Mouse (Mus musculus): Measurements from ENCODE around the gene Klk8.

The Klk8 gene

DNA sequence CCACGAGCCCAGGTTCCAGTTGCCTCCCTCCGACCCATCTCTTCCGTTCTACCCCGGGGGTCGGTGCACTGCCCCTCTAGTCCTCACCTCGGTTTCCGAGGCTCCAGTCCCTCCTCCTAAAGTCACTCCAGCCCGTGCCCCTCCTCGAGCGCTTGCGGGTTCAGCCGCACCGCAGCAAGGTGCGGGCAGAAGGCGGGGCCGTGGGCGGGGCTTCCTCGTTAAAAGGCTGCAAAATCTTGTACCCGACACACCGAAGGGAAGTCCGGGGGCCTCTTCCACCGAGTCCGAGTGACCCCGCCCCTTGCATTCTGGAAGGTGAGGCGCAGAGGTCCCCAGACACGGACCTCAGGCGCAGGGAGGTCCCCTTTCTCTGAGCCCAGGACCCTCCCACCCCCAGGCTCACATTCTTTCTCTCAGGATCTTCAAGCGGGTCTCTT, at the start of gene Klk8:
Klk8 (plus strand) TSS at position 245 of the 437 bp plus-strand sequence.
- DNase-seq (ENCODE audit: low spot score in 2 of 2) = peak; percentile 16 to 26

DNA sequence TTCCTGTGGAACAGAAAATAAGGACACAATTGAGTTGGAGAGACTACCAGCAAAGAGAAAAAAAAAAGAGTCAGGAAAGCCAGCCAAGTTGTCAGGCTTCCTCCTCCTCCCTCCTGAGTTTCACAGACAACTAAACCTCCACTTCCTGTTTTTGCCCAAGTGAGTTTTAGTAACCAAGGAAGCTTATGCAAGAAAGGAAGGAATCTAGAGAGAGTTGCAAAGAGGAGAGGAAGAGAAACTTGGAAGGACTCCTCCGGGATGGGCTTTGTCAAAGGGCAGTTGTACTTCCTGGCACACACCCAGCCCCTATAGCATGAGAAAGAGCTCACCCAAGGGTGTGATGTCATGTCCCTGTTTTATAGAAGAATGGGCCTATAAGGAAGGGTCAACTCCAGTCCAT, 49.6 kb upstream of the Klk8 start:
- DNase-seq (ENCODE audit: low spot score in 2 of 2) = no peak

DNA sequence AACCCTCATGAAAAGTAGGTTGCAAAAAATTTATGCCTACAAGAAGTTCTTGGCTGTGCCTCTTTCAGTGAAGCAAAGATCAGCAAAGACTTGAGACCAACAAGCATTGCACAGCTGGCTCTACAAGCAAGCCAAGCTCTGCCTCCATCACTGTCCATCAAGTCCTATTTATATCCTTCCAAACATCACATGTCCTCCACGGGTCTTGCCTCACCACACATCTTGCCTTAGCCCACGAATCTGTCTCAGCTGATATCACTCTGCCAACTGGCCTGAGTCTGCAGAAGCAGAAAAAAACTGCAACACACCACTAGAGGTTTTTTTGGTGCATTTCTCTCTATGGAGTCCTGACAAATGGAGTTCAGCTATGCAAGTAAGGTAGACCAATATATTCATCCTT, 44.6 kb upstream of the Klk8 start:
- DNase-seq (ENCODE audit: low spot score in 2 of 2) = no peak

DNA sequence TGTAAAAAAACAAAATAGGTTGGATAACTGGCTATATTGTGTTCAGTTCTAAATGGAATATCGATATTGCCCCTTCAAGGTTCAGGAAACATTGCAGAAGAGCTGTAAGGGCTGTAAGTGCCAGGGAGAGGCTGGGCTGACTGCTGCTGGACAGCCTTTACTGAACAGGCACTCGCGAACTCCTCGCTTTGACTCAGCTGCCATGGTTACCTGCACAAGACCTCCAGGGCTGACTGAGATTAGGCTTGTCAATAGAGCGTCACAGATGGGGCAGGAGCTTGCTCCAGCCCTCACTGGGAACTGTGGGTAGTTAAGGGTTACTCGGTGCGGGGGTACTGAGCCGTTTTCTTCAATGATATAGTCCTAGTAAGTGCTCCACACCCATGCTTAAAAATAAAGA, 30.9 kb upstream of the Klk8 start:
- no peak for DNase-seq (ENCODE audit: low spot score in 2 of 2)

DNA sequence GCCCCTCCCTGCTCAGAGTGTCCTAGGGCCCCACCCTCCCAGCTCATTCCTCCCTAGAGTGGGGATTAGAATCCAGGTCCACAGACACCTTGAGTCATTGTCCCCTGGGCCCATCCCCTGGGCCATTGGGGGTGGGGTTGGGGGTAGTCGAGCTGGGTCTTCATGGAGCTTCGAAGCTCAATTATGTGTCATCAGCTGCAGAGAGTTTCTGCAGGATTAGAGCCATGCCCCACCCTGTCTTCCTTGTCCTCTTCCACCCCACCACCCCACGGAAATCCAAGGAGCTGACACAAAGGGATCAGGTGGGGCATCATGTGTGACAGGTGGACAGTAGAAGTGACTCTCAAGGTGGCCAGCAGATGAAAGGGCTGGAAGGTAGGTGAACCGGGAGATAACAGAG, 28.8 kb upstream of the Klk8 start, which contains the start of gene Klk12:
Klk12 (plus strand) TSS at position 301 of the 400 bp plus-strand sequence.
- DNase-seq (ENCODE audit: low spot score in 2 of 2) = no peak

DNA sequence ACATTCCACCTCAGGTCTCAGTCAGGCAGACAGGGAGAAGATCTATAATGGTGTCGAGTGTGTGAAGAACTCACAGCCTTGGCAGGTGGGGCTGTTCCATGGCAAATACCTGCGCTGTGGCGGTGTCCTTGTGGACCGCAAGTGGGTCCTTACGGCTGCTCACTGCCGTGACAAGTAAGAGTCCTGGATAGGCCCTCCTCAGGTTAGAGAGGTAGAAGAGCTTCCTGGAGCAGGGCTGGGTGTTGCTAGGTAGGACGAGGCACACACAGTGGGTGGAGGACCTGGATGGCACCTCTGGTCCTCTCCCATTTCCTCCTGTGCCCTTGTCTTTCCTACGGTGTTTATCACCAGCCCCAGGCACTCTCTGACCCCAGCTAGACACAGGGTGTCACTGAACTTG, 27.7 kb upstream of the Klk8 start:
- DNase-seq (ENCODE audit: low spot score in 2 of 2) = no peak

- DNase-seq (ENCODE audit: low spot score in 2 of 2) = no peak
Observed at GRCm38 (mm10) chr7:43770701-43771100, 26.7 kb upstream of the Klk8 start.

- DNase-seq (ENCODE audit: low spot score in 2 of 2) = no peak
Observed at GRCm38 (mm10) chr7:43771916-43772315, 25.5 kb upstream of the Klk8 start.

- DNase-seq (ENCODE audit: low spot score in 2 of 2) = no peak
Observed at GRCm38 (mm10) chr7:43772901-43773300, 24.5 kb upstream of the Klk8 start.

DNA sequence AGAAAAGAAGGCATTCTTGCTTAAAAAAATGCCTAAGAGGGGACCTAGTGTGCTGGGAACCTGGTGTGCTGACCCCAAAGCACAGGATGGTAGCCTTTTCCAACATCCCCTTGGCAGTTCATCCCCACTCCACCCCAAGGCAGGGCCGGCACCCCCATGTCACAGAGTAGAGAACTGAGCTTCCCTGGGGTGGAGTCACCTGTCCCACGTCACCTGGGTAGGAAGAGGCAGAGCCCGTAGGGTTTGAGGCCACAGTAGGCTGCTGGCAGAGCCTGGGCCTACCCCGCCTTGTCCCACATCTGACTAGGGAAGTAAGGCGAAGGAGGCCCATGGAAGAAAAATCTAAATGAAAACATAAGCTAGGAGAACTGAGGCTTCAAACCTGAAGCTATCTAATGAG, 23.0 kb upstream of the Klk8 start, which contains the start of gene Klk11:
Klk11 (plus strand) TSS at position 241 of the 400 bp plus-strand sequence.
- DNase-seq (ENCODE audit: low spot score in 2 of 2) = no peak

- DNase-seq (ENCODE audit: low spot score in 2 of 2) = no peak
Observed at GRCm38 (mm10) chr7:43774802-43775201, 22.6 kb upstream of the Klk8 start.

DNA sequence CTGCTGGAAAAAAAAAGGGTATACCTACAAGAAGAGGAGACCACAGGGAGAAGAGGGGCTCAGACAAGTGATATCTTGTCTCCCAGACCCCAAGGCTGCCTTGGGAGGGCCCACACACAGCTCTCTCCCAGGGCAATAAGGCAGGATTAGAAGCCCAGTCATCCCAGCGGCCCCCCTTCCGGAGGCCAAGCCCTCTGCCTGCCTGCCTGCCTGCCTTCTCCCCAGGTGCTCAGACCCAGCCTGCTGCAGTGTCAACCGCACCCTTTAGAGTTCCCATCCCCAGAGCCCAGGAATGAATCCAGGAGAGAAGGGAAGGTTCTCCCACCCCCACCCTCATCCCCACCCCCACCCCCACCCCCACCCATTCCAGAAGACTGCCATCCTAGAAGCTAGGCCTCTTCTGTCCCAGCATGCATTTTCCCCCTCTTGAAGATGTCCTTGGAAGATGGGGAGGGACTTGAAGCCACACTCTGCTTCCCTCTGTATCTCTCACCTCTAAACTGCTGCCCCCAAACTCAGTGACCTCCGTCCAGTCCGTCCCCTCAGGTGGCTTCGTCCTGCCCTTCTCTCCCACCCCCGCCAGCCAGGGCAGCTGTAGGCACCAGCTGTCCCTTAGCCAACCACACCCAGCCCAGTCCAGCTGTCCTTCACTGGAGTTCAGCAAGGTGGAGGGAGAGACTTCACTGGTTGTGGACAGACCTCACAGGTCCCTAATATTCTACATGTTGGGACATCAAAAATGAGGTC, 21.9 kb upstream of the Klk8 start:
- DNase-seq (ENCODE audit: low spot score in 2 of 2) = peak in 1 of 2 experiments; percentile 1

GRCm38 (mm10) chr7:43776506-43776905, 20.9 kb upstream of the Klk8 start:
- no peak for DNase-seq (ENCODE audit: low spot score in 2 of 2)

DNA sequence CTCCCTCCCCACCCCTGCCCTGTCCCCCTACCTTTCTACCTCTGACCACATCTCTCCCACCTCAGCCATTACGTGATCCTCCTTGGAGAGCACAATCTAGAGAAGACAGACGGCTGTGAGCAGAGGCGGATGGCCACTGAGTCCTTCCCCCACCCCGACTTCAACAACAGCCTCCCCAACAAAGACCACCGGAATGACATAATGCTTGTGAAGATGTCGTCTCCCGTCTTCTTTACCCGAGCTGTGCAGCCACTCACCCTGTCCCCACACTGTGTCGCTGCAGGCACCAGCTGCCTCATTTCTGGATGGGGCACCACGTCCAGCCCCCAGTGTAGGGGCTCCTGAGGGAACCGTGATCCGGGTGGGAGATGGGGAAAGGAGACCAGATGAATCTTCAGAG, 20.0 kb upstream of the Klk8 start:
- DNase-seq (ENCODE audit: low spot score in 2 of 2) = no peak

GRCm38 (mm10) chr7:43778176-43778970, 19.0 kb upstream of the Klk8 start:
- DNase-seq (ENCODE audit: low spot score in 2 of 2) = no peak

- DNase-seq (ENCODE audit: low spot score in 2 of 2) = no peak
Observed at GRCm38 (mm10) chr7:43780241-43780640, 17.1 kb upstream of the Klk8 start.

DNA sequence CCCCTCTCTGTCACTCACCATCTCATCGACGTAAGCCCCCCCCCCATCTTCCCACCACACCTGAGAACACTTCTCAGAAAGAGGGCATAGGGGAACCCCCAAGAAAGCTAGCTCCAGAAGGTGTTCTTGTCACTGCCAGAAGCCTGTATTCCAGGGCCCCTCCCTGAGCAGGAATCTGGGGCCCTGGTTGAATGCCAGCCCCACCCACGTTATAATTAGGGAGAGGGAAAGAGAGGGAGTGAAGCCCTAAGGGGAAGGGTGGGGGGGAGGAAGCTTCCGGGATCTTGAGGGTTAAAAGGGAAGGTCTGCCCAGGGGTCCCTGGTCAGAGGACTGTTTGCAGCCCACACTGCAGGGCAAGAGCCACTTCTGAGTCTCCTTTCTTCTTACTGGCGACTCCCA, 16.6 kb upstream of the Klk8 start, which contains the start of gene Klk10:
Klk10 (plus strand) TSS at position 290 of the 400 bp plus-strand sequence.
- DNase-seq (ENCODE audit: low spot score in 2 of 2) = no peak

GRCm38 (mm10) chr7:43781541-43781940, 15.8 kb upstream of the Klk8 start:
- DNase-seq (ENCODE audit: low spot score in 2 of 2) = no peak

GRCm38 (mm10) chr7:43782275-43783265, 14.8 kb upstream of the Klk8 start:
- DNase-seq (ENCODE audit: low spot score in 2 of 2) = peak; percentile 20 to 71

GRCm38 (mm10) chr7:43785286-43785685, 12.1 kb upstream of the Klk8 start:
- no peak for DNase-seq (ENCODE audit: low spot score in 2 of 2)

GRCm38 (mm10) chr7:43788096-43788495, 9.3 kb upstream of the Klk8 start:
- DNase-seq (ENCODE audit: low spot score in 2 of 2) = no peak

DNA sequence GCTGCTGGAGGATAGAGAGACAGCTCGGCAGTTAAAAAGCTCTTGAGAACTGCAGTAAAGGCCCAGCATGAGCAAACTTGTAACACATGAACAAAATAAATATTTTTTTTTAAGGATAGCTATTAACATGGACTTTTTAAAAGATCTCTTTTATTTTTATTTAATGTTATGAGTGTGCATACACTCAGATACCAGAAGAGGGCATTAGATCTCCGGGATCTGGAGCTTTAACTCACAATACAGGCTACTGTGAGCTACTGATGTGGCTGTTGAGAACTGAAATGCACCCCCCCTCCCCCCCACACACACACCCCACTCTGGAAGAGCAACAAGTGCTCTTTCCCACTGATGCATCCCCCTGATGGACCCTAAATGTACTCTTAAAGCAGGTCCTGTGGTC, 8.1 kb upstream of the Klk8 start:
- DNase-seq (ENCODE audit: low spot score in 2 of 2) = no peak

Data from thymus, postnatal 10 days (tissue).